Mouse (Mus musculus) CH12.LX (cell line): ENCODE measurements around the gene Ccdc78. TPM values are rescaled to one million over a fixed set of nuclear protein-coding genes. Genes with fewer than 3 reads are reported as not detected.

Experiments
- DNase-seq: peaks from one replicate; pipeline ENCODE4 v3.0.0-alpha.2; 2013; ENCODE audit errors: extremely low read depth
- H3K27ac ChIP-seq: 2 replicates; pipeline ENCODE4 v1.5.1; 2012; ENCODE audit warnings: low read depth, mild to moderate bottlenecking, control low read depth, moderate library complexity; ENCODE audit not compliant: insufficient read depth
- H3K27me3 ChIP-seq: replicated peaks from 2 replicates; pipeline ENCODE3; 2012; ENCODE audit warnings: inconsistent platforms
- H3K36me3 ChIP-seq, 2 experiments: replicated peaks in 1 of 2; 2 replicates each; pipeline versions ENCODE3 to v1.6.1; 2012; ENCODE audit warnings: inconsistent platforms in 1 of 2, low read length in 1 of 2, mild to moderate bottlenecking in 1 of 2, mixed read lengths in 1 of 2, moderate library complexity in 1 of 2; ENCODE audit not compliant: control insufficient read depth in 1 of 2, insufficient read depth in 1 of 2
- H3K4me1 ChIP-seq, 2 experiments: 2 replicates each; pipeline ENCODE4 v1.6.1; 2012; ENCODE audit warnings: inconsistent platforms in 1 of 2, moderate library complexity in 1 of 2; ENCODE audit not compliant: insufficient read depth in 2 of 2, control insufficient read depth in 1 of 2
- H3K4me2 ChIP-seq: 2 replicates; pipeline ENCODE4 v1.6.1; 2012; ENCODE audit warnings: low read depth, mild to moderate bottlenecking, control low read depth; ENCODE audit not compliant: poor library complexity, insufficient read depth, severe bottlenecking
- H3K4me3 ChIP-seq, 3 experiments: fragments of 150-350 bp in 1 of 3; sonication (generic) in 1 of 3; replicated peaks in 1 of 3; 2 replicates each; pipeline versions ENCODE3 to v1.5.1; 2011 to 2012; ENCODE audit warnings: low read depth in 2 of 3, low read length in 2 of 3, mild to moderate bottlenecking in 2 of 3, moderate library complexity in 2 of 3, control low read depth in 1 of 3, improper control_type of control experiment in 1 of 3, inconsistent platforms in 1 of 3, mixed read lengths in 1 of 3; ENCODE audit not compliant: poor library complexity in 1 of 3
- H3K79me2 ChIP-seq: replicated peaks from 2 replicates; pipeline ENCODE4 v1.6.1; 2012; ENCODE audit warnings: mild to moderate bottlenecking, moderate library complexity; ENCODE audit not compliant: control insufficient read depth, poor library complexity, insufficient read depth, severe bottlenecking; ENCODE audit errors: extremely low read depth
- H3K9ac ChIP-seq: 2 replicates; pipeline ENCODE4 v1.6.1; 2012; ENCODE audit warnings: low read depth, mild to moderate bottlenecking, control low read depth, moderate library complexity; ENCODE audit not compliant: insufficient read depth
- H3K9me3 ChIP-seq: replicated peaks from 2 replicates; pipeline ENCODE3; 2012; ENCODE audit warnings: low read length, inconsistent platforms, mixed read lengths
- E2F4 ChIP-seq: IDR thresholded peaks from 2 replicates; pipeline ENCODE4 v1.6.1; 2011; ENCODE audit warnings: low read depth, low read length, improper control_type of control experiment; ENCODE audit not compliant: insufficient replicate concordance
- ETS1 ChIP-seq: conservative IDR thresholded peaks from 2 replicates; pipeline ENCODE4 v1.6.1; 2012; ENCODE audit warnings: low read depth, mild to moderate bottlenecking, inconsistent platforms, low read length, improper control_type of control experiment, moderate library complexity
- GABPA ChIP-seq: IDR thresholded peaks from 2 replicates; pipeline ENCODE4 v1.6.1; 2012; ENCODE audit warnings: low read depth, low read length, improper control_type of control experiment, inconsistent platforms; ENCODE audit not compliant: insufficient replicate concordance
- HCFC1 ChIP-seq: IDR thresholded peaks from 2 replicates; pipeline ENCODE4 v1.6.1; 2012; ENCODE audit warnings: low read depth, mild to moderate bottlenecking, inconsistent platforms, low read length, improper control_type of control experiment
- JUN ChIP-seq: IDR thresholded peaks from 2 replicates; pipeline ENCODE4 v1.6.1; 2011; ENCODE audit warnings: low read depth, mild to moderate bottlenecking, low read length, improper control_type of control experiment, moderate library complexity; ENCODE audit not compliant: insufficient read depth
- KAT2A ChIP-seq: IDR thresholded peaks from 2 replicates; pipeline ENCODE4 v1.6.1; 2012; ENCODE audit warnings: low read length, improper control_type of control experiment, inconsistent platforms; ENCODE audit not compliant: insufficient replicate concordance
- MYC ChIP-seq: IDR thresholded peaks from 2 replicates; pipeline ENCODE4 v1.6.1; 2011; ENCODE audit warnings: low read depth, mild to moderate bottlenecking, improper control_type of control experiment, low read length
- PAX5 ChIP-seq: IDR thresholded peaks from 2 replicates; pipeline ENCODE4 v1.6.1; 2012; ENCODE audit warnings: low read length, inconsistent platforms, mixed read lengths
- POLR2AphosphoS2 ChIP-seq: IDR thresholded peaks from 2 replicates; pipeline ENCODE4 v1.6.1; 2011; ENCODE audit warnings: low read depth, low read length, improper control_type of control experiment
- RCOR1 ChIP-seq: conservative IDR thresholded peaks from 2 replicates; pipeline ENCODE4 v1.6.1; 2012; ENCODE audit warnings: low read depth, mild to moderate bottlenecking, inconsistent platforms, low read length, improper control_type of control experiment
- SIN3A ChIP-seq: IDR thresholded peaks from 2 replicates; pipeline ENCODE4 v1.6.1; 2012; ENCODE audit warnings: low read length, improper control_type of control experiment, inconsistent platforms
- TBP ChIP-seq: conservative IDR thresholded peaks from 2 replicates; pipeline ENCODE4 v1.6.1; 2011; ENCODE audit warnings: low read depth, low read length, improper control_type of control experiment
- TCF12 ChIP-seq: IDR thresholded peaks from 2 replicates; pipeline ENCODE4 v1.6.1; 2014; ENCODE audit warnings: low read depth, mild to moderate bottlenecking, inconsistent platforms, low read length, improper control_type of control experiment
- USF1 ChIP-seq: IDR thresholded peaks from 2 replicates; pipeline ENCODE4 v1.6.1; 2014; ENCODE audit warnings: low read depth, mild to moderate bottlenecking, inconsistent platforms, low read length, improper control_type of control experiment
- USF2 ChIP-seq: conservative IDR thresholded peaks from 2 replicates; pipeline ENCODE4 v1.6.1; 2011; ENCODE audit warnings: low read depth, low read length, improper control_type of control experiment
- ZC3H11A ChIP-seq: IDR thresholded peaks from 2 replicates; pipeline ENCODE4 v1.6.1; 2012; ENCODE audit warnings: low read depth, mild to moderate bottlenecking, inconsistent platforms, low read length, improper control_type of control experiment
- ZMIZ1 ChIP-seq: IDR thresholded peaks from 2 replicates; pipeline ENCODE4 v1.6.1; 2012; ENCODE audit warnings: low read depth, mild to moderate bottlenecking, inconsistent platforms, low read length, improper control_type of control experiment
- ZNF384 ChIP-seq: IDR thresholded peaks from 2 replicates; pipeline ENCODE4 v1.6.1; 2012; ENCODE audit warnings: low read depth, low read length, improper control_type of control experiment, inconsistent platforms
- dilution Hi-C: fragments of 300-500 bp; cut with MboI; formaldehyde crosslinking; loops from 2 replicates; pipeline ENCODE4 v1.14.3; 2020; ENCODE audit warnings: low sequenced_read_pairs; ENCODE audit not compliant: extremely low pct_unique_long_range_greater_than_20kb, extremely low pct_ligation_motif_present
- in situ Hi-C: fragments of 300-500 bp; cut with MboI; formaldehyde crosslinking; loops from 3 replicates; pipeline ENCODE4 v1.14.3; 2019; ENCODE audit warnings: low sequenced_read_pairs, low pct_ligation_motif_present, low pct_unique_long_range_greater_than_20kb, mixed read lengths
- polyA plus RNA-seq: library from polyadenylated mRNA; unstranded; fragments of >175 nt; gene quantifications from 2 replicates; pipeline ENCODE4 v1.2.1, GENCODE M21; 2012; ENCODE audit warnings: low read depth; ENCODE audit not compliant: insufficient read length
- total RNA-seq, 2 experiments: library from RNA; depleted of rRNA; stranded (reverse); fragments of 300-350 nt in 1 of 2; fragments of >200 nt in 1 of 2; gene quantifications; 2 replicates each; pipeline ENCODE4 v1.2.3; 2012 to 2014

The Ccdc78 gene
- total and polyA plus RNA-seq, 3 experiments = 0.13 to 0.40 (median 0.25) TPM

DNA sequence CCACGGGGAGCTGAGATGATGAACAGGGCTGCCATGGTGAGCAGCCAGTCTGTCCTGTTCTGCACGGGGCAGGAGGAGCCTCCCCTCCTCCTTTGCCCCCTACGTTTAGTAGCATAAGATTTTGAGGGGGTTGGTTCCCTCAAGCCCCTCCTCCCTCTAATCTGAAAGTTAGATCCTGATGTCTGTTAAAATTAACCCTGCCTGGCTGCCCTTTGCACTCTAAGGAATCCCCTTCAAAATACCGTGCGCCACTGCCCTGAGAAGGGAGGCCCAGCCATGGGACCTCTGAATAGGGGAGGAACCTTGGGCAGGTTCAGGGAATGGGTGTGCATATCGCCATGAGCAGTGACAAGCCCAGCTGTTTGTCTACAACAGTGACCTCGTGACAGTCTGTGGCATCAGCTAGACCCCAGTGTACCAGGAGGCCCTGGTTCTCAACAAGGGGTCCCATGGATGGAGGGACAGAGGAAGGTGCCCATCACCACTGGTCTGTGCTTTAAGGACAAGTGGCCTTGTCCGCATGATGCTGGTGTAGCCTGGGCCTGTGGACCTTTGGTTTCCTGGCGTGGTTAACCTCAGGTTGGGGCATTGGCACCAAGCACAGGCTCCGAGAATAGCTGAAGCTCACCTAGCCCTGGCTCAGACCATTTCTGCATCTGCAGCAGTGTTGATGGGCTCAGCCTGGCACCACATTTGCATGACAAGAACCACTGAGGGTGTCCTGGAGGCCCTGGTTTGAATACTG lies 10.9 kb upstream of the Ccdc78 start (continued):
- TF ChIP-seq MYC = no peak
- no peak for TF ChIP-seq TCF12
- TF ChIP-seq RCOR1 = no peak
- no peak for TF ChIP-seq GABPA
- no peak for TF ChIP-seq SIN3A

DNA sequence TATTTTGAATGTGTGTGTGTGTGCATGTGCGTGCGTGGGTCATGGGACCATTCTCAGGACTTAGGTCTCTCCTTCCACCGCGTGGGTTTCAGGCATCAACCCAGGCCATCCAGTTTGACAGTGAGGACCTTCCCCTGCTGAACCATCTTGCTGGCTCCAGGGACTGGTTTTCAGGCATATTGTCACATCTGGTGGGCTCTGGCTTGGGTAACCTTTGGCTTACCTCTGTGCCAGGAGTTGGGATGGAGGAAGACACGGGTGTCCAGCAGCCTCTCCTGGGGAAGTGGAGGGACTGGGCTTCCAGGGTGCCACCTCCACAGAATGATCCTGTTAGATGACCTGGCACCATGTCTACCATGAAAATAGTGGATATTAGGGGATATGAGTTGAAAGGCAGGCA lies 8.4 kb upstream of the Ccdc78 start:
- H3K4me2 ChIP-seq = no peak overlapping the region
- H3K27ac ChIP-seq = no peak overlapping the region
- in situ Hi-C loops (no loop called here), dilution Hi-C loops (no loop called here)
- H3K36me3 ChIP-seq = peaks cover 58 to 74% of the 10 kb centered on the region in 2 experiments
- H3K9me3 ChIP-seq = no peaks in the 10 kb centered on the region
- H3K9ac ChIP-seq = no peak overlapping the region
- H3K4me1 ChIP-seq = peaks cover 6 to 18% of the 10 kb centered on the region in 2 experiments; a peak in 3 of 4 replicates
- H3K27me3 ChIP-seq = peaks cover 2% of the 10 kb centered on the region
- no peak for DNase-seq
- no peak for TF ChIP-seq ZNF384
- no peak for TF ChIP-seq USF2
- no peak for TF ChIP-seq HCFC1
- TF ChIP-seq JUN = no peak
- no peak for TF ChIP-seq PAX5
- TF ChIP-seq E2F4 = no peak
- TF ChIP-seq TBP = no peak
- no peak for TF ChIP-seq ZMIZ1
- no peak for TF ChIP-seq KAT2A
- TF ChIP-seq USF1 = no peak
- H3K4me3 ChIP-seq = no peak overlapping the region
- 0 out of 2 replicates have a peak, but pooled peaks cover 3% of the 10 kb centered on the region for H3K79me2 ChIP-seq

DNA sequence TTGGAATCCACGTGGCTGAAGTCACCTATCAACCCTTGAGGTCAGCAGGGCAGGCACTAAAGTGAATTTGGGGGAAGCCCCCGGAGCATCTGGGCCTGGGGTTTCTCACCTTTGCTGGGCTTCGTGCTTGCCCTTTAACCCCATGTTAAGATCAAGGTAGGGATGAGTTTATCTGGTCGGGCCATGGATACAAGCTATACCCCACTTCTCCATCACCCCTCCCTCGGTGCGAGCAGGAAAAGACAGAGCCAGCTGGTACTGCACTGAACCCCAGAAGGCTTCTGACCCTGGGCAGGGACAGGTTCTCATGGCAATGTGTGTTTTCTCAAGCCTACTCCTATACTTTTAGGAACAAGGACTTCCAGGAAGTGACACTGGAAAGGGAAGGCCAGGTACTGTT lies 5.0 kb upstream of the Ccdc78 start:
- Histone ChIP-seq H3K27me3 (no peaks in the 10 kb centered on the region), H3K4me1 (peaks cover 11 to 16% of the 10 kb centered on the region in 2 experiments), H3K9ac (no peak overlapping the region), H3K79me2 (no peaks in the 10 kb centered on the region), H3K9me3 (no peaks in the 10 kb centered on the region), H3K27ac (no peak overlapping the region), H3K4me3 (no peak overlapping the region), H3K4me2 (no peak overlapping the region), H3K36me3 (peaks cover 73 to 79% of the 10 kb centered on the region in 2 experiments)
- in situ Hi-C loops (no loop called here), dilution Hi-C loops (no loop called here)
- TF ChIP-seq E2F4 (no peak), ETS1 (no peak), POLR2AphosphoS2 (no peak), TBP (no peak), ZC3H11A (no peak), RCOR1 (no peak)
- DNase-seq = no peak
